Mouse (Mus musculus): ENCODE measurements around the gene Bmp15.

Bmp15 gene

DNA sequence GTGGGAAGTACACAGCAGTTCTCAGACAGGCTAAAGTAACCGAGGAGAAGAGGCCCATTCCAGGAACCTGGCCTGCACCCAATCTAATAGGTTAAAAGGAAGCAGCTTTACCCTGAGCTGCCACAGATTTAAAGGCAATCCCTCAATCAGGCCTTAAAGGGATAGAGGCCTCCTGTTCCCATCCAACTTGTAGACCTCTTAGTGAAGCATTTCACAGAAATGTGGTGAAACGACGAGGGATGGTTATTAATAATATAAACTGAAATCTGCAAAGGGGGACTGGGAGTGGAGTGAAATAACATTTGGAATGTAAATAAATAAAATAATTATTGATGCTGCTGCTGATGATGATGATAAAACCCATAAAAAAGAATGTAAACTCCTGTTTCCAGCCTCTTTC is at the start of gene Bmp15:
Gene Bmp15, minus strand, starts transcription at position 101 of the 400 bp plus-strand sequence.
- in situ Hi-C loops (cut with MboI, MseI) = no loop called here

DNA sequence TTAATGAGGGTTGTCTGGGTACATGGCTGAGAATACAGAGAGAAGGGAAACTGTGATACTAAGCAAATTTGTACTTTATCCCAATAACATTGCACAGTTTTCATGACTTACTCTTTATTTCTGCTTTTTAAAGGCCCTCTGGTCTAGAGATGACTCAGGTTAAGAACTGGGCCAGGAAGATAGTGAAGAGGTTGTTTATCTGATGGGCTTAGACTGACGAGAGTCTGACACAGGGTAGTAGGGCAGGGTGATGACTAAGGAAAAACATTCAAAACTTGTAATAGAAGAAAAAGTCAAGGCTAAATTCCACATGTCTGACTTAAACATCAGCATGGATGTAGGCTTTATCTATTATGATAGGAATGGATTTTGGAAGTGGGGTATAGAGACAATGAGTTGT is 48.3 kb upstream of the Bmp15 start:
- in situ Hi-C loops (cut with MboI, MseI) = no loop called here

DNA sequence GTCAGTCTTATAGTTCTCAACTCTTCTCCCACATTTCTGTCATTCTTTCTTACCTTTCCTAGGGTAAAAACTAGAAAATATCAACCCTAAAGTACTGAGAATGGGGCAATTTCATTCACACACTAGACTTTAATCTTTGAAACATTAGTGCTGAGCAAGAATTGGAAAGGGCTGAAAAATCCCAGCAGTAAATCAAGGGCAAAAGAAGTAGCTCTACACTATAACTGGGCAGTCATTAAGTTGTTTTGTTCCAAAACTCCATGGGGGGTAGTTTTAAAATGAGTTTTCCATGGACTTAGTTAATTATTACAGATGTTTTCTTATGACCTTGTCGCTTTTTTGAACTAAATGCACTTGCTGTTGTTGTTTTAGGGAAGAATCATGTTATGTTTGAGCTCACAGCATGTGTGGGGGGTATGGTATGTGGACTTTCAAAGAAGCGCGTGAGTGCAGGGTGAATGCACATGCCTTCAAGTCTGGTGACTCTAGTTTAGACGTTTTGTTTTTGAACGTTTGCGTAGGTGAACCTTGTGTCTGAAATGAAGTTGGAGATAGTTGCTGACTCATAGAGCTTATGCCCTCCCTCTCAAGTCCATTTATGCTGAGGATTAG is 37.1 kb upstream of the Bmp15 start:
- in situ Hi-C loops (cut with MboI, MseI) = no loop called here

DNA sequence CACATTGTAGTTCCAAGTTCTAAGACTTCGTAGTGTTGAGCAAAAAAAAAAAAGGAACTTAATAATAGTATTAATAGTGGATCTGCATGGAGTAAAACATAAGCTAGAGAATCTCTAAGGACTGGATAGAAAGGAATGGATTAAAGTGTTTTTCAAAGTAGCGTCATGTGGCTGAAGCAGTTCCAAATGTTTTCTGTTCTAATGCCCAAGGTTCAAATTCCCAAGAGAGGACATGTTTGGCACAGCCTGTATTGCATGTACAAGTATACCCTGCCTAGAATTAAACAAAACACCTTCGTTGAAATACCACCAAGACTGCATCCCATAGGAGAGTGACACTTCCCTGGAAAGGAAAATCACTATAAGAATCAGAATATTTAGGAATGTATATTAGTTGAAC is 36.4 kb upstream of the Bmp15 start:
- in situ Hi-C loops (cut with MboI, MseI) = no loop called here

DNA sequence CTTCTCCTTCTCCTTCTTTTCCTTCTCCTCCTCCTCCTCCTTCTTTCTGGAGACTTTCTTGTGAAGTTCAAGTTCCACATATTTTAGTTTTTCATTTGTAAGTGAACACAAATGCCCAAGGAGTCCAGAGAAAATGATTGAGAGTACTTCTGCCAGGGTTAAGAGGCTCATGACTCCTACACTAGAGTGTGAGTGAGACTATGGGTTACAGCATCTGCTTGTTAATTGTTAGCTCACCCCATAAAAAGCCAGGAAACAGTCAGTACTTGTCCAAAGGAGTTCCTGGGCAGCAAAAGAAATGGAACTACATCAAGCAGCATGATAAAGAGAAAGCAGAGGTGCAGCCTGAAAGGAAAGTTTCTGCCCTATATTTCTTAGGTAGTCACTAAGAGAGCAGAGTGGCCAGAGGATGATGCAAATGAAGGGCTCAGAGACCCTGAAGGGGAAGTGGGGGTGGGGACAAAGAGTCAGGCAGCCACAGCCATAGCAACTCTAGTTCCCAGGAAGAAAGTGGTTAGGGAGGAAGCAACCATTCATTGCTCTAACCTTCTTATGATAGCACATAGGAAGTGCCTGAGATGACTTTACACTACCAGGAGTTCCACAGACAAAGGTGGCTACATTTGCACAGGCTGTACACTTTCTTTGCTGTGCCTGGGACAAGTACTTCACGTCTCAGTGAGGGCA is 24.9 kb upstream of the Bmp15 start:
- in situ Hi-C loops (cut with MboI, MseI) = no loop called here

DNA sequence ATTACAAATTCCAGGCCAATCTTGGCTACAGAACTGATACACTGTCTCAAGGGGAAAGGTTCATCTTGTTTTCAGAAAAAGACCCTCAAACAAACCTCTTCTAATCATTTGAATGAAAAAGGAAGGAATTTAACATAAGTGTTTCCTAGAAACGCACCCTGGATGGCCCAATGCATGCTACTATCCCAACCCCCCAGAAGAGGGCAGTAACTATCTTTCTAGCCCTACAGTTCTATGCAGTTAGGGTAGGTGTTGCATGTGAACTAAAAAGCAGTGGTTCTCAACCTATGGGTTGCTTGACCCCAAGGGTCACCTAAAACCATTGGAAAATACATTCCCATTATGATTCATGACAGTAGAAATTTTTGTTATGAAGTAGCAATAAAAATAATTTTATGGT is 3.5 kb upstream of the Bmp15 start:
- in situ Hi-C loops (cut with MboI, MseI) = no loop called here

DNA sequence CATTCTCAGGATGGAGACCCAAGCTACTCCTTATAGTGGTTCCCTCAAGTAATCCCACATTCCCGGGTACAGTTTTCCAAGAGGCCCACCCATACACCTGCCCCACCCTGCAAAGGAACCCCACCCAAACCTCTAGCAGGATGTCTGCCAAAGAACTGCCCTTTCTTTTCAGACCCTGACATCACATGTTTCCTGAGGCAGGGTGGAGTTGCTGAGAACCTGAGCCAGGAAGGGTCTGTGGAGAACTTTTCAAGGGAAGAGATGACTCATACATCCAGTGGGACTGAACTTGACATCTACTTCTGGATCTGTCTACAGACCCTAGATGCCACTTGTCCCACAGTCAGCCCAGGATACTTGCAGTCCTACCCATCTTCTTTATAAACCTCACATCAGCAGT is 2.8 kb downstream of the Bmp15 start:
- in situ Hi-C loops (cut with MboI, MseI) = no loop called here

Measured in T-helper 2 cell (primary cell).